Mouse (Mus musculus) myocyte (in vitro differentiated cells): ENCODE data around the gene Slc25a21.

Experiments
- CEBPB ChIP-seq: IDR thresholded peaks from 2 replicates; pipeline ENCODE4 v1.6.1; 2011; ENCODE audit warnings: mild to moderate bottlenecking, moderate library complexity; ENCODE audit not compliant: poor library complexity, insufficient read depth, severe bottlenecking
- E2F4 ChIP-seq: IDR thresholded peaks from one replicate; pipeline ENCODE4 v1.6.1; 2011; ENCODE audit warnings: mild to moderate bottlenecking, control low read depth, moderate library complexity; ENCODE audit not compliant: insufficient read depth
- MAX ChIP-seq: IDR thresholded peaks from one replicate; pipeline ENCODE4 v1.6.1; 2011; ENCODE audit warnings: low read depth, mild to moderate bottlenecking, control low read depth
- MYOD1 ChIP-seq, 3 experiments: IDR thresholded peaks; one replicate each; pipeline ENCODE4 v1.6.1; 2011; ENCODE audit warnings: control low read depth in 2 of 3, low read depth in 2 of 3, mild to moderate bottlenecking in 2 of 3, moderate library complexity in 1 of 3; ENCODE audit not compliant: insufficient read length in 2 of 3, control insufficient read depth in 1 of 3
- MYOG ChIP-seq, 3 experiments: IDR thresholded peaks; one replicate each; pipeline ENCODE4 v1.6.1; 2011; ENCODE audit warnings: control low read depth in 2 of 3, low read depth in 2 of 3, mild to moderate bottlenecking in 2 of 3; ENCODE audit not compliant: insufficient read length in 2 of 3, control insufficient read depth in 1 of 3, insufficient read depth in 1 of 3
- POLR2A ChIP-seq: IDR thresholded peaks from one replicate; pipeline ENCODE4 v1.6.1; 2011; ENCODE audit warnings: low read depth, mild to moderate bottlenecking, control low read depth, moderate library complexity; ENCODE audit not compliant: insufficient read length
- POLR2AphosphoS2 ChIP-seq: IDR thresholded peaks from one replicate; pipeline ENCODE4 v1.6.1; 2011; ENCODE audit warnings: low read depth, control low read depth; ENCODE audit not compliant: insufficient read length
- REST ChIP-seq: IDR thresholded peaks from one replicate; pipeline ENCODE4 v1.6.1; 2011; ENCODE audit warnings: mild to moderate bottlenecking, control low read depth, moderate library complexity; ENCODE audit not compliant: insufficient read depth, insufficient read length
- SRF ChIP-seq: IDR thresholded peaks from one replicate; pipeline ENCODE4 v1.6.1; 2011; ENCODE audit warnings: low read depth; ENCODE audit not compliant: control insufficient read depth, insufficient read length
- TCF12 ChIP-seq: IDR thresholded peaks from one replicate; pipeline ENCODE4 v1.6.1; 2011; ENCODE audit warnings: mild to moderate bottlenecking, control low read depth; ENCODE audit not compliant: poor library complexity, insufficient read depth, severe bottlenecking
- TCF3 ChIP-seq: IDR thresholded peaks from one replicate; pipeline ENCODE4 v1.6.1; 2011; ENCODE audit warnings: low read depth, control low read depth; ENCODE audit not compliant: insufficient read length
- USF1 ChIP-seq: IDR thresholded peaks from one replicate; pipeline ENCODE4 v1.6.1; 2011; ENCODE audit warnings: low read depth, mild to moderate bottlenecking, control low read depth, moderate library complexity

DNA sequence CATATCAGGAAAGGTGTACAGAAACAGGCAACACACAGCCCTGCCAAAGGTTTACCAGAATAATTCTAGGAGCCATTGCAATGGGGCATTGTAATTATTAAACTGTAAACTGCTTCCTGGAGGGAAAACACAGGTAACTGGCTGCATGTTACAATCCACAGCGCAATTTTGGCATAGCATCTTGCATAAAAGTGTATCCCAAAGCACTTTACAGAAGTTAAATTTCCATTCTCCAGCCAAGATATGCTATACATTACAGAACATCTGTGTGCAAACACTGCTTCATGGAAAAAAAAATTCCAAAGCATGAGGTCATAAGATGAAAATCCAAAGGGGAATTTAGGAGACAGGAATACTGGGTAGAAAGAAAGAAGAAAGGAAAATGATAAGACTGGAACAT, 253.0 kb downstream of the Slc25a21 start:
- no peak for TF ChIP-seq TCF12
- TF ChIP-seq POLR2A, result no peak
- TF ChIP-seq MAX, result no peak
- TF ChIP-seq E2F4, result no peak
- TF ChIP-seq USF1, result no peak
- TF ChIP-seq REST, result no peak
- no peak for TF ChIP-seq POLR2AphosphoS2
- no peak for TF ChIP-seq MYOD1 (IDR thresholded peaks at IDR 0.05; ENCODE audit: control insufficient read depth in 1 of 3, insufficient read length in 2 of 3, low read depth in 2 of 3)
- TF ChIP-seq MYOG (IDR thresholded peaks at IDR 0.05; ENCODE audit: control insufficient read depth in 1 of 3, insufficient read depth in 1 of 3, insufficient read length in 2 of 3, low read depth in 2 of 3), result no peak
- TF ChIP-seq TCF3, result no peak
- no peak for TF ChIP-seq CEBPB
- TF ChIP-seq SRF, result no peak
